Mouse (Mus musculus): ENCODE results near the gene Wdr25. TPM values are rescaled to one million over a fixed set of nuclear protein-coding genes. Genes with fewer than 3 reads are reported as not detected.

Gene Wdr25
- total and polyA plus RNA-seq, 3 experiments, result 8.7 to 10.8 TPM; not detected in 1

DNA sequence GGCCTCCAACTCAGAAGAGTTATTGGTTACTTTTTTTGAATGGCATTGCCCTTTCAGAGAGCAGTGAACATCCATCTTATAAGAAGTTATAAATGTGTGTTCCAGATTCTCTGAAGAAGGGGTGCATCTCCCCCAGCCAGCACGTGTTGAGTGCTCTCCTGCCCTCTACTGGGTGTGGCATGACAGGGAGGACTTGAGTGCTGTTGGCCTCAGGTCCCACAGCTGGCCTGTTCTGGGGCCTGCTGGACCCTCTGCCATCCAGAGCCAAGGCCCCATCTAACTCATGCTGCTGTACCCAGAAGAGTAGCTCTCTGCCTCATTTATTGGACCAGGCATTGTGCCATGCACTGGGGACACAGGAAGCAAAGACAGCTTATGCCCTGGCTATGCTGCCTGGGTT lies 46.8 kb downstream of the Wdr25 start:
- no peak for DNase-seq (ENCODE audit: low read depth, low spot score)
- H3K9me3 ChIP-seq (replicated peaks; ENCODE audit: insufficient read depth, low read length), result no peaks in the 10 kb centered on the region
- no peaks in the 10 kb centered on the region for H3K4me1 ChIP-seq (ENCODE audit: control insufficient read depth in 1 of 2, insufficient read depth in 2 of 2, low read length in 2 of 2)
- H3K79me2 ChIP-seq (ENCODE audit: control insufficient read depth, insufficient read depth, low read length, poor library complexity), result no peaks in the 10 kb centered on the region
- H3K27ac ChIP-seq (ENCODE audit: control insufficient read depth, low read depth, low read length), result no peak overlapping the region
- no peaks in the 10 kb centered on the region for H3K36me3 ChIP-seq (ENCODE audit: control insufficient read depth in 1 of 2, insufficient read depth in 2 of 2, low read length in 2 of 2)
- H3K4me3 ChIP-seq (ENCODE audit: control insufficient read depth in 1 of 2, insufficient read depth in 1 of 2, low read depth in 2 of 2, low read length in 2 of 2), result no peak overlapping the region
- H3K9ac ChIP-seq (ENCODE audit: control insufficient read depth, low read depth, low read length, poor library complexity, severe bottlenecking), result no peak overlapping the region
- TF ChIP-seq GABPA (IDR thresholded peaks at IDR 0.05; ENCODE audit: low read depth, low read length), result no peak
- no peak for TF ChIP-seq SMC3 (IDR thresholded peaks at IDR 0.05; ENCODE audit: low read depth, low read length)
- no peak for TF ChIP-seq USF1 (IDR thresholded peaks at IDR 0.05; ENCODE audit: low read depth, low read length)
- TF ChIP-seq UBTF (IDR thresholded peaks at IDR 0.05; ENCODE audit: borderline replicate concordance, insufficient read depth, low read depth, low read length), result no peak
- no peak for TF ChIP-seq MAFK (IDR thresholded peaks at IDR 0.05; ENCODE audit: borderline replicate concordance, low read depth, low read length)
- TF ChIP-seq NELFE (IDR thresholded peaks at IDR 0.05; ENCODE audit: low read depth, low read length), result no peak
- no peak for TF ChIP-seq HCFC1 (IDR thresholded peaks at IDR 0.05; ENCODE audit: low read depth, low read length)
- TF ChIP-seq CTCF (IDR thresholded peaks at IDR 0.05 in 2 of 3, conservative IDR thresholded peaks at IDR 0.05 in 1 of 3; ENCODE audit: control insufficient read depth in 1 of 3, insufficient read depth in 1 of 3, low read depth in 2 of 3, low read length in 3 of 3, poor library complexity in 1 of 3, severe bottlenecking in 1 of 3), result peak in 1 of 3 experiments; percentile 9; a peak in 1 of 6 replicates
- no peak for TF ChIP-seq RCOR1 (IDR thresholded peaks at IDR 0.05; ENCODE audit: low read depth, low read length)
- no peaks in the 10 kb centered on the region for H3K27me3 ChIP-seq (ENCODE audit: control insufficient read depth in 1 of 2, insufficient read depth in 2 of 2, low read length in 2 of 2)

DNA sequence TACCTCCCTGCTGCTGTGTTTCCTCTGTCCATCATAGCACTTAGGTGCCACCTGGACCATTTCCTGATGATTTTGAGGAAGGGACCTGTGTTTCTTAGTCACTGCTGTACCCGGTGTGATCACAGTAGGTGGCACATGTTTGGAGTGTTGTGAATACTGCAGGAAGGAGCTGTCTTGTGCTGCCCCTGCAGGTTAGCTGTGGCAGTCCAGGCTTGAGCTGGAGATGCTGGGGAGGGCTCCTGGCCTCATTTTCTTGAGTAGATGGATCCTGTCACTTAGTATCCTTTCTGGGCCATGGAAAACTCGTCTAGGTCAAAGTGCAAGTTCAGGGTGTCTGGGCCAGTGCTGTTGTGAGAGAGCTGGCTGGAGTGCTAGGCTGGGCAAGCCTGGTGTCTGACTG lies 47.9 kb downstream of the Wdr25 start:
- TF ChIP-seq ZC3H11A (IDR thresholded peaks at IDR 0.05; ENCODE audit: low read depth, low read length) (no peak), POLR2AphosphoS2 (IDR thresholded peaks at IDR 0.05; ENCODE audit: low read length) (no peak), GABPA (IDR thresholded peaks at IDR 0.05; ENCODE audit: low read depth, low read length) (no peak), NRF1 (IDR thresholded peaks at IDR 0.05; ENCODE audit: insufficient read depth, low read depth, low read length, poor library complexity, severe bottlenecking) (no peak), UBTF (IDR thresholded peaks at IDR 0.05; ENCODE audit: borderline replicate concordance, insufficient read depth, low read depth, low read length) (no peak), MAZ (IDR thresholded peaks at IDR 0.05; ENCODE audit: low read depth, low read length) (no peak), CHD1 (IDR thresholded peaks at IDR 0.05; ENCODE audit: low read depth, low read length) (no peak), NELFE (IDR thresholded peaks at IDR 0.05; ENCODE audit: low read depth, low read length) (no peak), POLR2A (IDR thresholded peaks at IDR 0.05; ENCODE audit: control insufficient read depth in 1 of 2, insufficient read depth in 1 of 2, low read depth in 1 of 2, low read length in 2 of 2, poor library complexity in 1 of 2) (no peak), BHLHE40 (IDR thresholded peaks at IDR 0.05; ENCODE audit: borderline replicate concordance, low read depth, low read length) (no peak), TAL1 (IDR thresholded peaks at IDR 0.05; ENCODE audit: low read length) (no peak), GATA1 (IDR thresholded peaks at IDR 0.05; ENCODE audit: low read depth, low read length) (no peak), SMC3 (IDR thresholded peaks at IDR 0.05; ENCODE audit: low read depth, low read length) (no peak), RCOR1 (IDR thresholded peaks at IDR 0.05; ENCODE audit: low read depth, low read length) (no peak), MAFK (IDR thresholded peaks at IDR 0.05; ENCODE audit: borderline replicate concordance, low read depth, low read length) (no peak), MEF2A (IDR thresholded peaks at IDR 0.05; ENCODE audit: extremely low read depth, insufficient replicate concordance, low read depth, low read length, poor library complexity, severe bottlenecking) (no peak), TBP (IDR thresholded peaks at IDR 0.05; ENCODE audit: low read depth, low read length) (no peak)
- no peak overlapping the region for H3K4me3 ChIP-seq (ENCODE audit: control insufficient read depth in 1 of 2, insufficient read depth in 1 of 2, low read depth in 2 of 2, low read length in 2 of 2)
- H3K79me2 ChIP-seq (ENCODE audit: control insufficient read depth, insufficient read depth, low read length, poor library complexity), result no peaks in the 10 kb centered on the region
- no peaks in the 10 kb centered on the region for H3K9me3 ChIP-seq (replicated peaks; ENCODE audit: insufficient read depth, low read length)
- H3K27me3 ChIP-seq (ENCODE audit: control insufficient read depth in 1 of 2, insufficient read depth in 2 of 2, low read length in 2 of 2), result no peaks in the 10 kb centered on the region
- H3K36me3 ChIP-seq (ENCODE audit: control insufficient read depth in 1 of 2, insufficient read depth in 2 of 2, low read length in 2 of 2), result no peaks in the 10 kb centered on the region
- H3K27ac ChIP-seq (ENCODE audit: control insufficient read depth, low read depth, low read length), result no peak overlapping the region
- H3K9ac ChIP-seq (ENCODE audit: control insufficient read depth, low read depth, low read length, poor library complexity, severe bottlenecking), result no peak overlapping the region
- H3K4me1 ChIP-seq (ENCODE audit: control insufficient read depth in 1 of 2, insufficient read depth in 2 of 2, low read length in 2 of 2), result no peaks in the 10 kb centered on the region
- no peak for DNase-seq (ENCODE audit: low read depth, low spot score)
